Comparison of ENCODE assay signal across 8 mouse cellular contexts in genomic region chr12:16810525-16811431, GRCm38 (mm10). TPM values are rescaled to one million over a fixed set of nuclear protein-coding genes. Genes with fewer than 3 reads are reported as not detected.
DNase-seq lines count a peak whose midpoint lies in the region; ATAC-seq and TF ChIP-seq lines count a peak whose summit lies in the region.

E2f6 (plus strand) TSS chr12:16810963.

- DNase-seq in c-Kit-positive CD71-negative TER-119-negative erythroid progenitor cells, embryonic 14.5 days (ENCODE audit: low read depth): peak; percentile 49
- DNase-seq in forebrain, embryonic 11.5 days (ENCODE audit: low spot score): peak; percentile 91
- peak; percentile 85 to 89 for DNase-seq in kidney, postnatal 25 days
- peak; percentile 30 to 49 (median 43) for DNase-seq in liver, embryonic 14.5 days (ENCODE audit: low read depth in 3 of 3, low spot score in 3 of 3)
- peak; percentile 91 for DNase-seq in neural tube, embryonic 10.5 days (ENCODE audit: extremely low spot score, low spot score)

- ATAC-seq in CD4-positive, CD25-positive, alpha-beta regulatory T cell, adult 4 months: peak; percentile 83
- peak; percentile 89 for ATAC-seq in forebrain, embryonic 11.5 days (replicated peaks; ENCODE audit: low FRiP score)
- peak; percentile 76 for ATAC-seq in heart, embryonic 15.5 days (replicated peaks; ENCODE audit: insufficient number of reproducible peaks, insufficient read depth, low FRiP score, low read depth)
- ATAC-seq in liver, embryonic 14.5 days (ENCODE audit: insufficient read depth): peak; percentile 83
- peak; percentile 75 for ATAC-seq in stomach, embryonic 15.5 days (ENCODE audit: insufficient read depth, low FRiP score, low read depth)

- H3K36me3 ChIP-seq in forebrain, embryonic 11.5 days (ENCODE audit: control insufficient read depth, insufficient read depth, low read length): no peaks in the 10 kb centered on the region
- H3K36me3 ChIP-seq in heart, embryonic 15.5 days: peaks cover 3% of the 10 kb centered on the region; the same call in 1 of the 2 replicates
- no peaks in the 10 kb centered on the region; the same call in 1 of the 2 replicates for H3K36me3 ChIP-seq in liver, embryonic 14.5 days (replicated peaks; ENCODE audit: control insufficient read depth, insufficient read depth, low read depth)
- peaks cover 5% of the 10 kb centered on the region; the same call in 1 of the 2 replicates for H3K36me3 ChIP-seq in stomach, embryonic 15.5 days

- H3K27ac ChIP-seq in forebrain, embryonic 11.5 days (ENCODE audit: low read depth, low read length): no peak within 1 kb of the TSS
- peak within 1 kb of the TSS; percentile 72 for H3K27ac ChIP-seq in heart, embryonic 15.5 days
- H3K27ac ChIP-seq in liver, embryonic 14.5 days: no peak within 1 kb of the TSS
- H3K27ac ChIP-seq in stomach, embryonic 15.5 days: peak within 1 kb of the TSS; percentile 58; the same call in 1 of the 2 replicates

- H3K27me3 ChIP-seq in forebrain, embryonic 11.5 days (ENCODE audit: control insufficient read depth, insufficient read depth, low read length): peaks cover 21% of the 10 kb centered on the region
- H3K27me3 ChIP-seq in heart, embryonic 15.5 days: peaks cover 28% of the 10 kb centered on the region
- peaks cover 15% of the 10 kb centered on the region for H3K27me3 ChIP-seq in liver, embryonic 14.5 days (ENCODE audit: control insufficient read depth, insufficient read depth, low read length)
- 0 out of 2 replicates have a peak, but pooled peaks cover 8% of the 10 kb centered on the region for H3K27me3 ChIP-seq in stomach, embryonic 15.5 days (replicated peaks)

- H3K9ac ChIP-seq in forebrain, embryonic 11.5 days (ENCODE audit: low read length): peak within 1 kb of the TSS; percentile 89
- peak within 1 kb of the TSS; percentile 78 for H3K9ac ChIP-seq in heart, embryonic 15.5 days
- peak within 1 kb of the TSS; percentile 37 for H3K9ac ChIP-seq in liver, embryonic 14.5 days (replicated peaks)
- peak within 1 kb of the TSS; percentile 66 for H3K9ac ChIP-seq in stomach, embryonic 15.5 days

- peak within 1 kb of the TSS; percentile 86 for H3K4me2 ChIP-seq in forebrain, embryonic 11.5 days (ENCODE audit: low read depth, low read length, severe bottlenecking)
- H3K4me2 ChIP-seq in heart, embryonic 15.5 days: peak within 1 kb of the TSS; percentile 97
- peak within 1 kb of the TSS; percentile 79 for H3K4me2 ChIP-seq in liver, embryonic 14.5 days (ENCODE audit: low read depth)
- H3K4me2 ChIP-seq in stomach, embryonic 15.5 days: peak within 1 kb of the TSS; percentile 94

- TF ChIP-seq EP300 in liver, embryonic 14.5 days (IDR thresholded peaks at IDR 0.05; ENCODE audit: low read depth): no peak

- peak within 1 kb of the TSS; percentile 76 for H3K4me3 ChIP-seq in forebrain, embryonic 11.5 days (ENCODE audit: low read depth, low read length)
- peak within 1 kb of the TSS; percentile 84 for H3K4me3 ChIP-seq in heart, embryonic 15.5 days
- peak within 1 kb of the TSS; percentile 57 to 62 for H3K4me3 ChIP-seq in liver, embryonic 14.5 days (ENCODE audit: insufficient read depth in 1 of 2, low read depth in 2 of 2, low read length in 2 of 2)
- peak within 1 kb of the TSS; percentile 79 for H3K4me3 ChIP-seq in stomach, embryonic 15.5 days (replicated peaks)

- peaks cover 2% of the 10 kb centered on the region; the same call in 1 of the 2 replicates for H3K4me1 ChIP-seq in forebrain, embryonic 11.5 days (replicated peaks; ENCODE audit: control insufficient read depth, insufficient read depth, low read length)
- H3K4me1 ChIP-seq in heart, embryonic 15.5 days (replicated peaks): peaks cover 17% of the 10 kb centered on the region
- H3K4me1 ChIP-seq in liver, embryonic 14.5 days (replicated peaks; ENCODE audit: control insufficient read depth in 2 of 2, insufficient read depth in 2 of 2, low read length in 1 of 2): peaks cover 3 to 10% of the 10 kb centered on the region in 2 experiments
- peaks cover 12% of the 10 kb centered on the region; the same call in 1 of the 2 replicates for H3K4me1 ChIP-seq in stomach, embryonic 15.5 days

- WGBS in forebrain, embryonic 11.5 days: 7% methylated on average over 79 of the region's 81 CpGs
- whole genome bisulfite sequencing in heart, embryonic 15.5 days: 5% methylated on average over 80 of the region's 81 CpGs
- whole genome bisulfite sequencing in liver, embryonic 14.5 days (ENCODE audit: insufficient replicate concordance): 6% methylated on average over 81 of the region's 81 CpGs
- WGBS in stomach, embryonic 15.5 days: 6% methylated on average over 81 of the region's 81 CpGs

- H3K9me3 ChIP-seq in forebrain, embryonic 11.5 days (ENCODE audit: control insufficient read depth, low read length): no peaks in the 10 kb centered on the region; the same call in 1 of the 2 replicates
- no peaks in the 10 kb centered on the region for H3K9me3 ChIP-seq in heart, embryonic 15.5 days (replicated peaks)
- no peaks in the 10 kb centered on the region for H3K9me3 ChIP-seq in liver, embryonic 14.5 days (ENCODE audit: control insufficient read depth, low read length)
- no peaks in the 10 kb centered on the region for H3K9me3 ChIP-seq in stomach, embryonic 15.5 days

- TF ChIP-seq CTCF in liver, embryonic 14.5 days (IDR thresholded peaks at IDR 0.05; ENCODE audit: low read depth): no peak

RNA-seq across cellular contexts. Expression of gene E2f6, which starts in this region (rescaled TPM):
- polyA plus RNA-seq in CD4-positive, CD25-positive, alpha-beta regulatory T cell, adult 4 months (2017; shearing (Covaris generic)): 1 to 10 TPM; 2.6 to 3.7 TPM
- 77.4 and 89.1 TPM in 2 replicates for polyA plus RNA-seq in forebrain, embryonic 11.5 days (2014; fragmentation: Nextera tagmentation; extraction: Ambion mirVana)
- 40.5 and 43.8 TPM in 2 replicates for polyA plus RNA-seq in heart, embryonic 15.5 days (2015; fragmentation: Nextera tagmentation; extraction: Ambion mirVana)
- polyA plus RNA-seq in liver, embryonic 14.5 days (2012; rRNA removed): 12.1 and 14.3 TPM in 2 replicates
- 15.5 and 17.7 TPM in 2 replicates for polyA plus RNA-seq in liver, embryonic 14.5 days (2014; fragmentation: Nextera tagmentation; extraction: Ambion mirVana)
- polyA plus RNA-seq in stomach, embryonic 15.5 days (2015; fragmentation: Nextera tagmentation; extraction: Ambion mirVana): 38.6 and 39.3 TPM in 2 replicates

Comparison
In these comparisons a context has a peak if more than half of its experiments do, and no peak if none do; other contexts are left out.
1. H3K27ac ChIP-seq: peak in heart, embryonic 15.5 days (single experiment) and stomach, embryonic 15.5 days (single experiment); none in forebrain, embryonic 11.5 days (single experiment) and liver, embryonic 14.5 days (single experiment).
2. H3K9ac ChIP-seq: peak in every context shown above with its lines; median percentile 89 in forebrain, embryonic 11.5 days; 78 in heart, embryonic 15.5 days; 66 in stomach, embryonic 15.5 days; 37 in liver, embryonic 14.5 days.
3. Peak in every context shown above with its lines, with median percentiles within 50 percentile points of each other: ATAC-seq, DNase-seq, H3K4me2 ChIP-seq and H3K4me3 ChIP-seq.